Mouse (Mus musculus): Measurements from ENCODE around the gene Bcl6.

GRCm38 (mm10) chr16:23963896-23964668, 24.6 kb downstream of the Bcl6 start:
- TF ChIP-seq CTCF (IDR thresholded peaks at IDR 0.05; ENCODE audit: low read depth), result no peak
- no peak for TF ChIP-seq EP300 (IDR thresholded peaks at IDR 0.05; ENCODE audit: low read depth)

Data from liver, embryonic 14.5 days (tissue).